Mouse (Mus musculus) heart, postnatal 0 days (tissue): ENCODE measurements around the gene Fbxo10. TPM values are rescaled to one million over a fixed set of nuclear protein-coding genes. Genes with fewer than 3 reads are reported as not detected.

Experiments
- ATAC-seq: fragments of 200-750 bp; cut with Nextera tagmentation; 2 replicates; pipeline ENCODE4 v1.8.0; 2017; ENCODE audit warnings: low read depth, moderate number of reproducible peaks, moderate library complexity; ENCODE audit not compliant: insufficient read depth
- DNase-seq: peaks from one replicate; pipeline ENCODE4 v3.0.0-alpha.2; 2016; ENCODE audit warnings: low spot score
- H3K27ac ChIP-seq: fragments of 300-500 bp; sonication (generic); 2 replicates; pipeline ENCODE4 v1.5.1; 2014; ENCODE audit warnings: low read depth, mild to moderate bottlenecking
- H3K27me3 ChIP-seq: fragments of 300-500 bp; sonication (generic); 2 replicates; pipeline ENCODE4 v1.6.1; 2014; ENCODE audit warnings: low read length, mixed read lengths; ENCODE audit not compliant: control insufficient read depth, insufficient read depth
- H3K36me3 ChIP-seq: fragments of 300-500 bp; sonication (generic); replicated peaks from 2 replicates; pipeline ENCODE4 v1.6.1; 2014; ENCODE audit warnings: low read length, mixed read lengths; ENCODE audit not compliant: control insufficient read depth, insufficient read depth
- H3K4me1 ChIP-seq: fragments of 300-500 bp; sonication (generic); 2 replicates; pipeline ENCODE4 v1.6.1; 2014; ENCODE audit warnings: antibody characterized with exemption; ENCODE audit not compliant: control insufficient read depth, insufficient read depth
- H3K4me2 ChIP-seq: fragments of 300-500 bp; sonication (generic); 2 replicates; pipeline ENCODE4 v1.6.1; 2014; ENCODE audit warnings: low read depth, mild to moderate bottlenecking, low read length, moderate library complexity
- H3K4me3 ChIP-seq: fragments of 300-500 bp; sonication (generic); 2 replicates; pipeline ENCODE4 v1.5.1; 2014; ENCODE audit warnings: low read depth, low read length
- H3K9ac ChIP-seq: fragments of 300-500 bp; sonication (generic); replicated peaks from 2 replicates; pipeline ENCODE4 v1.6.1; 2014; ENCODE audit warnings: low read depth, low read length, mixed read lengths
- H3K9me3 ChIP-seq: fragments of 300-500 bp; sonication (generic); replicated peaks from 2 replicates; pipeline ENCODE4 v1.6.1; 2016; ENCODE audit warnings: low read length; ENCODE audit not compliant: control insufficient read depth
- CTCF ChIP-seq: IDR thresholded peaks from 2 replicates; pipeline ENCODE4 v1.5.1; 2016; ENCODE audit warnings: antibody characterized with exemption, control low read depth, low read depth
- EP300 ChIP-seq: IDR thresholded peaks from 2 replicates; pipeline ENCODE4 v1.6.1; 2016; ENCODE audit warnings: antibody characterized with exemption, low read depth
- WGBS: fragments of 180-500 bp; shearing (Covaris S2); extraction: QIAGEN DNeasy Blood & Tissue Kit; methylation state at CpG from one replicate; pipeline ENCODE4 v1.1.7; 2014; 5-methylcytosine and 5-hydroxymethylcytosine counted together
- polyA plus RNA-seq: library from polyadenylated mRNA; unstranded; fragments of >200 nt; fragmentation: Nextera tagmentation; extraction: Ambion mirVana; gene quantifications from 2 replicates; pipeline ENCODE4 v1.2.1, GENCODE M21; 2015
- total RNA-seq: library from RNA; depleted of rRNA; stranded (reverse); fragments of >200 nt; gene quantifications from 2 replicates; pipeline ENCODE4 v1.2.3, GENCODE M21; 2014; ENCODE audit warnings: low replicate concordance

The Fbxo10 gene
- total and polyA plus RNA-seq, 2 experiments from 2014 or later = 11.9 to 23.0 TPM

- WGBS = under 1% methylated on average over 60 of the region's 63 CpGs
- TF ChIP-seq EP300 = 0 out of 2 replicates have a peak, but pooled peaks have one; percentile 35
- TF ChIP-seq CTCF = no peak
- Histone ChIP-seq H3K27me3 (no peaks in the 10 kb centered on the region), H3K4me2 (peak within 1 kb of the TSS; percentile 92), H3K9ac (peak within 1 kb of the TSS; percentile 88), H3K4me3 (peak within 1 kb of the TSS; percentile 90), H3K36me3 (no peaks in the 10 kb centered on the region), H3K27ac (peak within 1 kb of the TSS; percentile 97), H3K9me3 (no peaks in the 10 kb centered on the region), H3K4me1 (peaks cover 12% of the 10 kb centered on the region)
- DNase-seq (peak; percentile 100), ATAC-seq (peak; percentile 97)
Observed at GRCm38 (mm10) chr4:45012105-45012975, 72.1 kb downstream of the Fbxo10 start, which contains the start of gene Zbtb5. TSS of gene Zbtb5 (minus strand) at chr4:45012412.

GRCm38 (mm10) chr4:45011581-45012104 lies 72.8 kb downstream of the Fbxo10 start:
- ATAC-seq (peak; percentile 30), DNase-seq (peak; percentile 41)
- peak overlapping the region; percentile 69 for H3K4me2 ChIP-seq
- peaks cover 12% of the 10 kb centered on the region for H3K4me1 ChIP-seq
- no peak for TF ChIP-seq EP300
- no peak for TF ChIP-seq CTCF
- H3K9ac ChIP-seq = peak overlapping the region; percentile 88
- H3K9me3 ChIP-seq = no peaks in the 10 kb centered on the region
- under 1% methylated on average over 31 of the region's 31 CpGs for WGBS
- no peaks in the 10 kb centered on the region for H3K36me3 ChIP-seq
- H3K4me3 ChIP-seq = peak overlapping the region; percentile 90
- peak overlapping the region; percentile 97 for H3K27ac ChIP-seq
- no peaks in the 10 kb centered on the region for H3K27me3 ChIP-seq

GRCm38 (mm10) chr4:45010806-45011415 lies 73.5 kb downstream of the Fbxo10 start:
- peak overlapping the region; percentile 69 for H3K4me2 ChIP-seq
- H3K4me3 ChIP-seq = peak overlapping the region; percentile 90
- no peaks in the 10 kb centered on the region for H3K27me3 ChIP-seq
- TF ChIP-seq CTCF (no peak), EP300 (no peak)
- H3K9ac ChIP-seq = peak overlapping the region; percentile 88; the same call in 1 of the 2 replicates
- ATAC-seq (no peak), DNase-seq (no peak)
- no peaks in the 10 kb centered on the region for H3K9me3 ChIP-seq
- WGBS = 13% methylated on average over 11 of the region's 11 CpGs
- no peaks in the 10 kb centered on the region for H3K36me3 ChIP-seq
- peak overlapping the region; percentile 97 for H3K27ac ChIP-seq
- peaks cover 12% of the 10 kb centered on the region for H3K4me1 ChIP-seq

GRCm38 (mm10) chr4:45005452-45005851 lies 79.0 kb downstream of the Fbxo10 start:
- no peak for ATAC-seq
- Histone ChIP-seq H3K4me2 (no peak overlapping the region), H3K4me1 (no peaks in the 10 kb centered on the region; the same call in 1 of the 2 replicates), H3K27ac (no peak overlapping the region; the same call in 1 of the 2 replicates), H3K36me3 (no peaks in the 10 kb centered on the region), H3K27me3 (no peaks in the 10 kb centered on the region), H3K9me3 (no peaks in the 10 kb centered on the region), H3K9ac (no peak overlapping the region), H3K4me3 (no peak overlapping the region)
- DNase-seq = no peak
- no peak for TF ChIP-seq EP300
- TF ChIP-seq CTCF = no peak
- 46% methylated on average over 3 of the region's 3 CpGs for WGBS

- Histone ChIP-seq H3K4me2 (no peak overlapping the region), H3K9ac (no peak overlapping the region), H3K9me3 (no peaks in the 10 kb centered on the region), H3K27me3 (no peaks in the 10 kb centered on the region), H3K27ac (no peak overlapping the region), H3K4me1 (no peaks in the 10 kb centered on the region), H3K4me3 (no peak overlapping the region), H3K36me3 (peaks cover under 1% of the 10 kb centered on the region)
- WGBS = 88% methylated on average over 6 of the region's 6 CpGs
- ATAC-seq (no peak), DNase-seq (no peak)
- no peak for TF ChIP-seq CTCF
- TF ChIP-seq EP300 = no peak
Observed at GRCm38 (mm10) chr4:45000001-45000400, 84.4 kb downstream of the Fbxo10 start.
